Mouse (Mus musculus): ENCODE data around the gene Golga5.

Gene Golga5

GRCm38 (mm10) chr12:102468894-102469764 lies at the start of gene Golga5:
Gene Golga5 (plus strand): TSS chr12:102469135.
- peak; percentile 94 to 97 for DNase-seq (ENCODE audit: low spot score in 2 of 2)

GRCm38 (mm10) chr12:102419544-102419943 lies 49.4 kb upstream of the Golga5 start:
- no peak for DNase-seq (ENCODE audit: low spot score in 2 of 2)

- no peak for DNase-seq (ENCODE audit: low spot score in 2 of 2)
These were observed 48.6 kb upstream of the Golga5 start for GRCm38 (mm10) chr12:102420168-102420890.

- peak in 1 of 2 experiments; percentile 60 for DNase-seq (ENCODE audit: low spot score in 2 of 2)
These were observed 46.9 kb upstream of the Golga5 start for GRCm38 (mm10) chr12:102422065-102422464.

- DNase-seq (ENCODE audit: low spot score in 2 of 2) = no peak
These were observed 46.2 kb upstream of the Golga5 start for GRCm38 (mm10) chr12:102422623-102423320.

- no peak for DNase-seq (ENCODE audit: low spot score in 2 of 2)
These were observed 45.3 kb upstream of the Golga5 start for GRCm38 (mm10) chr12:102423625-102424024.

GRCm38 (mm10) chr12:102424456-102424855 lies 44.5 kb upstream of the Golga5 start:
- DNase-seq (ENCODE audit: low spot score in 2 of 2) = no peak

- no peak for DNase-seq (ENCODE audit: low spot score in 2 of 2)
These were observed 43.8 kb upstream of the Golga5 start for GRCm38 (mm10) chr12:102425048-102425578.

GRCm38 (mm10) chr12:102426285-102426684 lies 42.6 kb upstream of the Golga5 start:
- DNase-seq (ENCODE audit: low spot score in 2 of 2) = no peak

GRCm38 (mm10) chr12:102429656-102430055 lies 39.3 kb upstream of the Golga5 start:
- no peak for DNase-seq (ENCODE audit: low spot score in 2 of 2)

- DNase-seq (ENCODE audit: low spot score in 2 of 2) = no peak
These were observed 38.7 kb upstream of the Golga5 start for GRCm38 (mm10) chr12:102430228-102430627.

GRCm38 (mm10) chr12:102432238-102432637 lies 36.7 kb upstream of the Golga5 start:
- no peak for DNase-seq (ENCODE audit: low spot score in 2 of 2)

GRCm38 (mm10) chr12:102434107-102434506 lies 34.8 kb upstream of the Golga5 start:
- no peak for DNase-seq (ENCODE audit: low spot score in 2 of 2)

GRCm38 (mm10) chr12:102436939-102437526 lies 31.9 kb upstream of the Golga5 start:
- no peak for DNase-seq (ENCODE audit: low spot score in 2 of 2)

GRCm38 (mm10) chr12:102437952-102438351 lies 31.0 kb upstream of the Golga5 start:
- no peak for DNase-seq (ENCODE audit: low spot score in 2 of 2)

- no peak for DNase-seq (ENCODE audit: low spot score in 2 of 2)
These were observed 29.8 kb upstream of the Golga5 start for GRCm38 (mm10) chr12:102438983-102439631.

- DNase-seq (ENCODE audit: low spot score in 2 of 2) = peak; percentile 95 to 98
These were observed 29.3 kb upstream of the Golga5 start, which contains the start of gene Lgmn for GRCm38 (mm10) chr12:102439632-102440023. Gene Lgmn (minus strand): TSS chr12:102439813.

- no peak for DNase-seq (ENCODE audit: low spot score in 2 of 2)
These were observed 28.4 kb upstream of the Golga5 start for GRCm38 (mm10) chr12:102440551-102440950.

- DNase-seq (ENCODE audit: low spot score in 2 of 2) = no peak
These were observed 27.8 kb upstream of the Golga5 start for GRCm38 (mm10) chr12:102441141-102441540.

- DNase-seq (ENCODE audit: low spot score in 2 of 2) = no peak
These were observed 26.3 kb upstream of the Golga5 start for GRCm38 (mm10) chr12:102442639-102443038.

GRCm38 (mm10) chr12:102443676-102444075 lies 25.3 kb upstream of the Golga5 start:
- DNase-seq (ENCODE audit: low spot score in 2 of 2) = no peak

All from urinary bladder, adult 18-20 months (tissue).